Mouse (Mus musculus) testis, adult 2 months (tissue): Measurements from ENCODE around the gene Parp3.

Source experiments
- CTCF ChIP-seq: fragments of 200-500 bp; IDR thresholded peaks from 2 replicates; pipeline ENCODE4 v1.5.1; 2012; ENCODE audit warnings: low read depth, mild to moderate bottlenecking, inconsistent platforms, low read length, moderate library complexity; ENCODE audit not compliant: control insufficient read depth, insufficient read depth, insufficient replicate concordance
- POLR2A ChIP-seq: fragments of 200-500 bp; IDR thresholded peaks from 2 replicates; pipeline ENCODE4 v1.6.1; 2012; ENCODE audit warnings: low read depth, mild to moderate bottlenecking, inconsistent platforms, low read length, moderate library complexity; ENCODE audit not compliant: control insufficient read depth

GRCm38 (mm10) chr9:106429221-106430014, 47.3 kb downstream of the Parp3 start, which contains the start of gene Rpl29:
- no peak for TF ChIP-seq CTCF
- peak; percentile 58; the same call in 1 of the 2 replicates for TF ChIP-seq POLR2A
